Mouse (Mus musculus) stomach, postnatal 0 days (tissue): ENCODE results near the gene Atp13a1. TPM values are rescaled to one million over a fixed set of nuclear protein-coding genes. Genes with fewer than 3 reads are reported as not detected.

Experiments used
- ATAC-seq: fragments of 200-750 bp; cut with Nextera tagmentation; 2 replicates; pipeline ENCODE4 v1.8.0; 2017; ENCODE audit not compliant: low FRiP score, low TSS enrichment
- DNase-seq: peaks from one replicate; pipeline ENCODE4 v3.0.0-alpha.2; 2016; ENCODE audit warnings: low spot score
- H3K27ac ChIP-seq: fragments of 300-500 bp; sonication (generic); replicated peaks from 2 replicates; pipeline ENCODE4 v1.5.1; 2014; ENCODE audit warnings: mild to moderate bottlenecking, control low read depth
- H3K27me3 ChIP-seq: fragments of 300-500 bp; sonication (generic); 2 replicates; pipeline ENCODE4 v1.6.1; 2014; ENCODE audit warnings: low read length; ENCODE audit not compliant: control insufficient read depth, insufficient read depth
- H3K36me3 ChIP-seq: fragments of 300-500 bp; sonication (generic); 2 replicates; pipeline ENCODE4 v1.6.1; 2014; ENCODE audit warnings: low read length, mixed read lengths; ENCODE audit not compliant: control insufficient read depth, insufficient read depth
- H3K4me1 ChIP-seq: fragments of 300-500 bp; sonication (generic); replicated peaks from 2 replicates; pipeline ENCODE4 v1.6.1; 2014; ENCODE audit warnings: antibody characterized with exemption; ENCODE audit not compliant: control insufficient read depth, insufficient read depth
- H3K4me2 ChIP-seq: fragments of 300-500 bp; sonication (generic); replicated peaks from 2 replicates; pipeline ENCODE4 v1.6.1; 2014; ENCODE audit warnings: low read depth, mild to moderate bottlenecking, control low read depth, moderate library complexity
- H3K4me3 ChIP-seq: fragments of 300-500 bp; sonication (generic); 2 replicates; pipeline ENCODE4 v1.5.1; 2014; ENCODE audit warnings: low read depth, low read length, control low read depth
- H3K9ac ChIP-seq: fragments of 300-500 bp; sonication (generic); 2 replicates; pipeline ENCODE4 v1.6.1; 2014; ENCODE audit warnings: mild to moderate bottlenecking, low read length, control low read depth, mixed read lengths
- H3K9me3 ChIP-seq: fragments of 300-500 bp; sonication (generic); 2 replicates; pipeline ENCODE4 v1.6.1; 2016; ENCODE audit warnings: low read length; ENCODE audit not compliant: control insufficient read depth
- CTCF ChIP-seq: IDR thresholded peaks from 2 replicates; pipeline ENCODE4 v1.5.1; 2016; ENCODE audit warnings: antibody characterized with exemption, low read depth, mild to moderate bottlenecking, moderate library complexity
- EP300 ChIP-seq: optimal IDR thresholded peaks from 2 replicates; pipeline ENCODE3; 2016; ENCODE audit warnings: antibody characterized with exemption
- WGBS: fragments of 180-500 bp; shearing (Covaris S2); extraction: QIAGEN DNeasy Blood & Tissue Kit; methylation state at CpG from one replicate; pipeline ENCODE4 v1.1.7; 2014; 5-methylcytosine and 5-hydroxymethylcytosine counted together
- polyA plus RNA-seq: library from polyadenylated mRNA; unstranded; fragments of >200 nt; fragmentation: Nextera tagmentation; extraction: Ambion mirVana; gene quantifications from 2 replicates; pipeline ENCODE4 v1.2.1, GENCODE M21; 2015

The Atp13a1 gene
- polyA plus RNA-seq = 19.4 and 21.5 TPM in 2 replicates

DNA sequence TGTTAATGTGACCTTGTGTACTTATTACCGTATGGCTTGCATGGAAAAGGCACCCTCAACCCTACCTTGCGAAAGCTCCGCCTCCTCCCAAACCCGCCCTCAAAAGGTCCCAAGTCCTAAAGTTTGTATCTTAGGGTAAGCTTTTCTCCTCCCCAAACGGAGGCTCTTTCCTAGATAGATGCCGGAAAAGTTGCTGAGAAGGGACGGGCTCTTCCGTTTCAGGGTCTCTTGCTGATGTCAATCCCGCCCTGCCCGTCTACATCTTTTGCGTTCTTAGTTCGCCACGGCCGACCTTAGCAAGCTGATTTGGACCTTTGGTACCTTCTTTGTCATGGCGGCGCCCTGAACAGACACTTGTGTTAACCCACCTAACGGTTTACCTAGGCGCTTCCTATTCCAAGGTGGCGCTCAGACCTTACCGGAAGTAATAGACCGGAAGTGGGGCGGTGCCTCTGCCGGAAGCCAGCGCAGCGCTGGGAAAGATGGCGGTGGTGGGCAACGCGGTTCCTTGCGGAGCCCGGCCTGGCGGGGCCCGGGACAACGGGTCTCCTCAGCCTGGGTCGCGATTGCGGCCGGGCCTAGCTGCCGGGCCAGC, at the start of gene Atp13a1, which contains the start of gene Zfp866:
Gene Atp13a1 (plus strand): TSS at position 391 of the 595 bp plus-strand sequence.
Gene Zfp866 (minus strand): TSS at position 406 of the 595 bp plus-strand sequence.
- H3K4me3 ChIP-seq = peak within 1 kb of the TSS; percentile 100
- no peaks in the 10 kb centered on the region for H3K4me1 ChIP-seq
- H3K9me3 ChIP-seq = no peaks in the 10 kb centered on the region
- H3K36me3 ChIP-seq = peaks cover 11% of the 10 kb centered on the region; the same call in 1 of the 2 replicates
- WGBS = under 1% methylated on average over 37 of the region's 38 CpGs
- peak within 1 kb of the TSS; percentile 83 for H3K27ac ChIP-seq
- peak; percentile 90 for DNase-seq
- TF ChIP-seq CTCF (peak; percentile 23; the same call in 1 of the 2 replicates), EP300 (no peak)
- ATAC-seq = peak; percentile 93
- H3K27me3 ChIP-seq = no peaks in the 10 kb centered on the region
- H3K9ac ChIP-seq = peak within 1 kb of the TSS; percentile 94
- H3K4me2 ChIP-seq = peak within 1 kb of the TSS; percentile 87

DNA sequence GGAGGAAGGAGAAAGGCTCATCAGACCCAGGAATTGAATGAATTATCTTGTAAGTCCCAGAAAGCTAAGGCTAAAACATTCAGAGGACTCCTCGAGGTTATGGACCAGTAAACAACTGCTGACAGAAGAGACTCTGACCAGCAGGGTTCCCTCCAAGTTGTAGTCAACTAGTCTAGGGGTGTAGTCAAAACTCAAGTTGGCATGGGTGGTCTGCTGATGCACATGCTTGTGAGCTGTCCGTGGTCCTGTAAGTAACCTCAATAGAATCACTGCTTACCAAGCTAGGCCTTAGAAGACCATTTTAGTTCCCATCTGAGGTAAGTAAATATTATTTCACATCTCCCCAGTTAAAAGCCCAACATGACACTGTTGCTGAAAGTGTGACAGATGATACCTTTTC, 49.7 kb upstream of the Atp13a1 start:
- TF ChIP-seq EP300 (no peak), CTCF (no peak)
- WGBS = 74% methylated on average over 2 of the region's 2 CpGs
- ATAC-seq = no peak

DNA sequence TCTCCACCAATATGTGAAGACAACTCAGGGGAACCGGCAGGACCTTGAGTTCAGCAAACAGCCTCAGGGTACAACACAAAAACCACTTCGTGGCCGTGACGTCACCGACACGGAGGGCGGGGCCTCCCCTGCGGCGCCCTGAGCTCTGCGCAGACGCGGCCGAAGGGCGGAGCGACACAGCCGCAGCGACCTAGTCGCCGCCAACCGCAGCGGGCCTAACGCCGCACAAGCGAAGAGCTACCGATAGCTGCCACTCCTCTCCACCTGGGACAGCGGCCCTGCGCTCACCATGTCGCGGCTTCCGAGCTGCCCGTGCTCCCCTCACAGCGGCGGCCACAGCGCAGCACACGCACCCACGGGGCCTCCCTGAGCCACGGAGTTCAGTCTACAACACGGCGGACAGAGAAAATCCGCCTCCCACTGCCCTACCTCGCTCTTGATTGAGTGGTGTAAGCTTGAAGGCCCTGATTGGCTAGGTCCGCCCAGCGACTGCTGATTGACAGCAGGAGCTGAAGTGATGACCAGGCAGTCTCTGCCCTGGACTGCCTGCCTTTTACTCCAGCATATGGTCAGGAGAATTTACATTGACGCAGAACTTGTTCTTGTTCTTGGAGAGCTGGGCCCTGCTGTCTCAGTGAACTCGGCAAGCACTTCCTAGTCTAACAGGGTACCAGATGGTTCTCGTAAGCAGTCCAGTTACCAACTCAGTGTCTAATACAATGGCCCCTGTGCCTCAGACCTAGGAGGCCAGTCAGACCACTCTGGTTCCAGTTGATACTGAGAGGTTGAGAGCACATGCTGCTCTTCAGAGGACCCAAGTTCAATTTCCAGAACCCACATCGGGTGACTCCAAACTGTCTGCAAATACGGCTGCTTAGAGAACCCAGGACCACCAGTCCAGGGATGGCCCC, 41.2 kb upstream of the Atp13a1 start, which contains the start of gene Zfp963:
Gene Zfp963 (minus strand): TSS at position 427 of the 911 bp plus-strand sequence.
- TF ChIP-seq EP300 (no peak), CTCF (no peak)
- H3K36me3 ChIP-seq = no peaks in the 10 kb centered on the region
- no peaks in the 10 kb centered on the region for H3K27me3 ChIP-seq
- H3K9me3 ChIP-seq = no peaks in the 10 kb centered on the region
- peak; percentile 99 for ATAC-seq
- peak within 1 kb of the TSS; percentile 84 for H3K9ac ChIP-seq
- 3% methylated on average over 47 of the region's 48 CpGs for WGBS
- peak within 1 kb of the TSS; percentile 58 for H3K4me3 ChIP-seq
- peak within 1 kb of the TSS; percentile 54 for H3K4me2 ChIP-seq
- peak within 1 kb of the TSS; percentile 97 for H3K27ac ChIP-seq
- H3K4me1 ChIP-seq = peaks cover 3% of the 10 kb centered on the region; the same call in 1 of the 2 replicates
- peak; percentile 95 for DNase-seq

More for the DNA sequence above, 49.7 kb upstream of the Atp13a1 start:
- H3K4me1 ChIP-seq = no peaks in the 10 kb centered on the region
- no peak overlapping the region for H3K9ac ChIP-seq
- 0 out of 2 replicates have a peak, but pooled peaks cover 2% of the 10 kb centered on the region for H3K36me3 ChIP-seq
- H3K27me3 ChIP-seq = no peaks in the 10 kb centered on the region
- DNase-seq = no peak
- no peak overlapping the region for H3K27ac ChIP-seq
- no peaks in the 10 kb centered on the region for H3K9me3 ChIP-seq
- no peak overlapping the region for H3K4me3 ChIP-seq
- H3K4me2 ChIP-seq = no peak overlapping the region

DNA sequence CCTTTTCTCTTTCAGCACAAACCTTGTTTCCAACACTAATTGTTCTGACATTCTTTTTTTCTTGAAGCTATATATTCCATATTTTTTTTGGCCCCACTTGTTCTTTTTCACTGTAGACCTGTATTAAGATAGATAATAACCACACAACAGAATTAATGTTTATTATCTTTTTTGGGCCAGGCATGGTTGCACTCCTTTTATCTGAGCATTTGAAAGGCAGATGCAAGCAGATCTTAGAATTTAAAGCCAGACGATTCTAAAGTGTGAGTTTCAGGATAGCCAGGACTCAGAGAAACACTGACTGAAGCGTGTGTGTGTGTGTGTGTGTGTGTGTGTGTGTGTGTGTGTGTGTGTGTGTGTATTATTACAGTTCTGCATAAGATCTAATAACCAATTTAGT, 38.5 kb upstream of the Atp13a1 start:
- Histone ChIP-seq H3K9ac (no peak overlapping the region), H3K27ac (no peak overlapping the region), H3K9me3 (no peaks in the 10 kb centered on the region), H3K4me2 (no peak overlapping the region), H3K4me3 (no peak overlapping the region), H3K36me3 (no peaks in the 10 kb centered on the region), H3K27me3 (no peaks in the 10 kb centered on the region), H3K4me1 (peaks cover 3% of the 10 kb centered on the region; the same call in 1 of the 2 replicates)
- ATAC-seq = no peak
- no peak for DNase-seq
- TF ChIP-seq CTCF (no peak), EP300 (no peak)
- WGBS = 92% methylated on average over 2 of the region's 2 CpGs

DNA sequence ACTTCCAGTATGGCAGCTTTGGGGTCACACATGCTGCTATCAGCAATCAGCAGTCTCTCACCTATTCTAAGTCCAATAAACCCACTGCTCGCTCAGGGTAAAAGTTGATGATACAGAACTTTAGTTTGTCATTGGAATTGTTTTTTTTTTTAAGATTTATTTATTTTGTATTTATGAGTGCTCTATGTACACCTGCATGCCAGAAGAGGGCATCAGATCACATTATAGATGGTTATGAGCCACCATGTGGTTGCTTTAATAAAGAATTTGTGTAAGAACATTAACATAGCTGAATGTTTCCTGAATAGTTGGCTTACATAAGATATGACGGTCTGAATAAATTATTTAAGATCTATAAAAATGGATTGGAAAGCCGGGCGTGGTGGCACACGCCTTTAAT, 32.6 kb upstream of the Atp13a1 start:
- TF ChIP-seq CTCF = peak; percentile 17; the same call in 1 of the 2 replicates
- no peak for TF ChIP-seq EP300
- Histone ChIP-seq H3K9ac (no peak overlapping the region), H3K4me2 (no peak overlapping the region), H3K4me1 (no peaks in the 10 kb centered on the region), H3K9me3 (no peaks in the 10 kb centered on the region), H3K27ac (no peak overlapping the region), H3K27me3 (no peaks in the 10 kb centered on the region), H3K4me3 (no peak overlapping the region), H3K36me3 (peaks cover 5% of the 10 kb centered on the region)
- 91% methylated on average over 5 of the region's 5 CpGs for WGBS
- DNase-seq (no peak), ATAC-seq (no peak)
